Mouse (Mus musculus) cerebellum, adult 2 months (tissue): ENCODE measurements around the gene Eef2.

Experiments
- CTCF ChIP-seq: fragments of 200-500 bp; IDR thresholded peaks from 2 replicates; pipeline ENCODE4 v1.5.1; 2011; ENCODE audit warnings: low read depth, mild to moderate bottlenecking, control low read depth, low read length, moderate library complexity, borderline replicate concordance; ENCODE audit not compliant: insufficient read depth
- POLR2A ChIP-seq: fragments of 200-500 bp; IDR thresholded peaks from 2 replicates; pipeline ENCODE4 v1.6.1; 2011; ENCODE audit warnings: low read length, control low read depth, borderline replicate concordance; ENCODE audit not compliant: insufficient read depth

DNA sequence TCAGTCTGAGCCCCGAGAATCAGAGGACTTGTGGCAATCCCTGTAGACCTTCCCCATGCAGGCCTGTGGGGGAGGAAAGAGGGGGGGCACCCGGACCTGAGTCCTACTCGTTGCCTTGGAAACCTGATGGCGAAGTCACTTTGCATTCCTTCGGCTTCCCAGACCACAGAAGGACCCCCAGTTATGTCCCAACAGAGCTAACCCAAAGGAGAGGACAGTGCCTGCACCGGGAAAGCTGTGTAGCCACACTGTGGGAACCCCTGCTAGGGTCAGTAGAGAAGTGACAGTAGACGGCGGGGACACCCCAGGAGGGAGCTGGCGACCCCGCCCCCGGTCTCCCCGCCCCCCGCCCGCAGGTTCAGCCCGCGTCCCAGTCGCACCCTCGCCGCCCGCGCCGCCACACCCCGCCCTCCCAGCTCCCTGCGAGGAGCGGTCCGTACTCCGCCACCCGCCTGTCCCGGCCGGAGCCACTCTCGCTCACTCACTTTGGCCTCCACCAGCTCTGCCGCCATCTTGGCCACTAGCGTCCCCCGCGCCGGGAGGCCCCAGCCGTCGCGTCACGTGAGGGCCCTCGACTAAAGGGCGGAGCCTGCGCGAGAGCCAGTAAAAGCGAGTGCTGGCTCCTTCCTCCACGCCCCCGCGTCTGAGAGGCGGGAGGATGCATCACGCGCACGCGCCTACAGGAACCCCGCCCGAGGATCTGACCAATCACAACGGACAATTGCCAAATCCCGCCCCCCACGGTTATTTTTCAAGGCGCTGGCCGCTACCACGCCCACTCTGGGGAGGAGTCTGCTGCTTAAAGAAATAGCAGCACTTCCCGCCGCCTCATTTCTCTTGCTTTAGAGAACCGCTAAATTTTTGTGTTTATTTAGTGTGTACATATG, 9.0 kb upstream of the Eef2 start, which contains the start of gene Pias4:
- TF ChIP-seq CTCF = no peak
- TF ChIP-seq POLR2A = peak; percentile 88
